Mouse (Mus musculus): Measurements from ENCODE around the gene Fam213a.

The Fam213a gene

DNA sequence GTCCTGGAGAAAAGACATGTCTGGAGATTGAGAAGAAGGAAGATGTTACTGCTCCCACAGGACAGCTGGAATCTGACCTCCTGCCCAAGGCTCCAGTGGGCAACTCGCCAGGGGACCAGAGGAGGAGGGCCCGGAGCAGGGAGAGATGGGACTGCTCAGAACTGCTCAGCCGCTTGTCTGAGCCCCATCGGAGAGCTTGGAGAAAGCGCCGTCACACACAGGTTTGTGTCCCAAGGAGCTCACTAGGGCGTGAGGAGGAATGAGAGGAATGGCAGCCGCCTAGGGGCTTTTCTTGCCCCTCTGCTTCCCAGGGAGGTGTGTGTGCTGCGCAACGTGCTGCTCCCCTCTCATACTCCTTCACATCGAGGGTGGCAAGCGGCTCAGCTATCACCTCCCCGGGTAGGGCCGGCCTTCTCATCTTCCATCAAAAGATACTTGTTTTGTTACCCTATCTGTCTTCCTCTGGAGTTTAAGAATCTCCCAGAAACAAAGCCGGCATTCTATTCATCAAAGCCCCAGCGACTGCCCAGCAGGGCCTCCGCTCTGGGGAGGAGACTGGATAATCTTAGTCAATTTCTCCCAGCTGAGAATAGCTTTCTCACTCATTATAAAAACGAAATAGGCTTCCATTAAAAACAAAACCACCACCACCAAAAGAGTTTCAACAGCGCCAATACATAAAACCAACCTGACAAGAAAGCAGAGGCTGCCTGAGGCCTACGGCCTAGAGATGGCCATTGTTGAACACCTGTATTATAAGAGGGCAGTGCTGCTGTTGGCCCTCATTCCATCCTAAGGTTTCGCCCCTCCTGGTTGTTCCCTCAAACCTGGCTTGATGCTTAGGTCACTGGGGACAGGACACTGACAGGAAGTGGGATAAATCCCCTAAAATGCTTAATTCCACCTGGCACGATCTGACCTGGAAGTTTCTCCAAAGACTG is 9.1 kb downstream of the Fam213a start:
- DNase-seq = peak; percentile 92 to 94

DNA sequence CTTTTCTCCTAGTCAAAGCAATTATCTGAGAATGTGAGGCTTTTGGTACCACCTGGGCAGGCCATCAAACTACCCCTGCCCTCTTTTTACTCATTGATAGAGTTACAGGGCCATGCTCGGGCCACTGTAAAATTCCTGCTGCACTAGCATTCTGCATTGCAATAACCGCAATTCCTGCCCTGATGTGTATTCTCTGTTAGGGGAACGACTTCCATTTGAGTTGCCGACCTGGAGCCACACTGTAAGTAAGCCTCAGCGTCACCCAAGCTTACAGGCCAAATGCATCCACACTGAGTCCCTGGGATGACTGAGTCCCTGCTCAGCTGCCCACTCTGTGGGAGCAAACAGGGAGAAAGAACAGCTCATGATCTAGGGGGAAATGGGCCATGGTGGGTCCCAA is 12.0 kb downstream of the Fam213a start:
- DNase-seq = no peak

DNA sequence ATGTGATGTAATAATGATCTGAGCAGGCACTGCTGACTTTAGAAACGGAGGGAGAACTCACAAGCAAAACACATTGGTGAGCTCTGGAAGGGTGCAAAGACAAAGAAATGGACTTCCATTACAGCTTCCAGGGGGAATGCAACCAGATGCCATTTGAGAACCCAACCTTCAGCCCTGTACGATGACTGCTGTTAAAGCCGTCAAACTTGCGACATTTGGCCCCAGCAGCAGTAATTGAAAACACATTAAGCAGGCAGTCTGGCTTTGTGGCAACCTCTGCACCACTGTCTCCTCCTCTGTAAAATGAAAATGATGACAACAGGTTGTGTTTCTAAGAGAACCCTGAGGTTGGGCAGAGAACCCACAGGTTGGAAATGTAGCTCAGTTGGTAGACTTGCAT is 12.8 kb downstream of the Fam213a start:
- DNase-seq = no peak

DNA sequence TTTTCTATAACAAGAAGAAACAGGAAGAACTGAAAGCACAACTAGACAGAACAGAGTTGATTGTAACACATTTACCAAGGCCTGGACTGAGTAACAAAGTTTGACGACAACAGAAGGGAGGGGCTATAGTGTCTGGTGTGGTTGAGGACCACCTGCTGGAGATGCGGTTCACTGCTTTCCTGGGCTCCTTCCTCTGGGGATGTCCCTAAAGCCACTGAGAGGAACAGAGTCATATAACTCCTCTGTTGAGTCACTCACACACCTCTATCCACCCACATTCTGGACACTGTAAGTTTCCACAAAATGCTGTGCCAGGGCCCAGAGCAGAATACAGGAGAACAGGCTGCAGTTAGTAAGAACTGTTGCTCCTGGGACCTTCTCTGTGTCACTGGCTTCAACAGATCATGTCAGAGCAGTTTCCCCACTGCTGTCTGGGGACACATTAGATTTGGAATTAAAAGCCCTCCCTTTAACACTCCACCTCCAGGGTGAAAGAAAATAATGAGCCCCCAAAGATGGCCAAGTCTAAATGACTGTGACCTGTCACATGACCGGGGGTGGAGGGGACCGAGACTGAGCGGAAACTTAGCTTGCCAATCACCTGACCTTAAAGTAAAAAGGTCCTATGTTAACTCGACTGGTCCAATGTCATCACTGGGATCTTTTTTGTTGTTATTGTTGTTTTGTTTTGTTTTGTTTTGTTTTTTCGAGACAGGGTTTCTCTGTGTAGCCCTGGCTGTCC is 13.5 kb downstream of the Fam213a start:
- DNase-seq = no peak

DNA sequence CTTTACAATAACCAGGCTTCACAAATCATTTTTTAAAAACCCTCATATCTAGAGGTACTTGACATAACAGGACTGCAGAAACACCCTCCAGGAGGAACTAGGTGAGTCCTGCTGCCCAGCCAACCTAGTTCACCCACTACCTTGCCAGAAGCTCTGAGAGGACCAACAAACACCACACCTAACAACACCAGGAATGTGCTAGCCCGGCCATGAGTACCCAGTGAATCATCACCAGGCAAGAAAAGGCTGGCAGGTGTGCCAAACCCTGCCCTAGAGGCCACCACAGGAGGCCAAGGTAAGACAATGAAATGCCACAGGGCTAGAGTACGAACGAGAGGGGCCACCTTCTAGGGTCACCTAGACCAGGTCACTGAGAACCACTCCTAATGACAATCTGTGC is 17.4 kb downstream of the Fam213a start:
- DNase-seq = no peak

DNA sequence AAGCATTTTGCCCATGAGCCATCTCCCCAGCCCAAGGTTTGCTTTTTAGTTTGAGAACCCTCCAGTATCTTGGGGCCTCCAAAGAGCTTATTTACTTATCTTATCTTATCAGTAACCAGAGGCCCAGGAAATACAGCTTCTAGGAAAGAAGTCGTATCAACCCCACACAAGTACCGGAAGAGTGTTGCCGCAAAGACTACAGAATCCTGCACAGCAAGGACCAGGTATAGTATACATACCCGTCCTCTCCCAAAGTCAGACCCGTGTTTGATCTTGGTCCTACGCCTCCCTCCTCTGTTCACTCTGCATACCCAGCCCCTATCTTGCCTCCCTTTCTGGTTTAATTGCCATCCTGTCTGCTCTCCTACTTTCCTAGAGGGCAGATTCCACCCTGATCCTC is 21.1 kb downstream of the Fam213a start:
- DNase-seq = no peak

DNA sequence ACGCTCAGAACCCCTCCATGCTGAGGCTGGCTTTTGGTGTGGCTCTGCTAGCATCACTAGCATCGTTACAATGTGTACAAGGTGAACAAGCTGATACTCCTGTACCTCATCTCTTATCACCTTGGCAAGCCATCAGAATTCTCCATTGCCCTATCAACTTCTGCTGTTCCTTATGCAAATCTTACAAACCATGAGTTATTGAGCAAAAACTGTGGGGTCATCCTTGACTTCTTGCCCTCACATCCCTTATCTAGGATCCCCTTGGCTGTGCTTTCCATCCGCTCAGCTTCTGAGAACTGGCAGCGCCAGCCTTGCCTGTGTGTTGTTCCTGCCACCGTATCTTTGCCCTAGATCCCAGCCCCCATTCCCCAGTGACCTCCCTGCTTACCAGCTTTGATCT is 24.8 kb downstream of the Fam213a start:
- DNase-seq = no peak

DNA sequence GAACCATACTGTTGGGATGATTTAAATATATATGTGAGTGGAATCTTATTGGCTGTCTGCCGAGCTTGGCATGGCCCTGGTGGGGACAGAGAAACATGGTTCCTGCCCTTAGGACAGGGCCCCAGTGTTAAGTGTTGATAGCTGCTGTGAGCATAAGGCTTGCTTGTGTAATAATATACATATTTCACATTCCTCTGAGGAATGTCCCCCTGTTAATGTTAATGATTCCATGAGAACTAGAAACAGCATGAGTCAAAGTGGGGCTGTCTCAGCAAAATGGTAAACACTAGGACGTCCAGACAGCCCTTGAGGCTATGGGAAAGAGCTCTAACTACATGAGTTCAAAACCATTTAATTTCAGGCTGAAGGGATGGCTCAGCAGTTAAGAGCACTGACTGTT is 26.4 kb downstream of the Fam213a start:
- no peak for DNase-seq

DNA sequence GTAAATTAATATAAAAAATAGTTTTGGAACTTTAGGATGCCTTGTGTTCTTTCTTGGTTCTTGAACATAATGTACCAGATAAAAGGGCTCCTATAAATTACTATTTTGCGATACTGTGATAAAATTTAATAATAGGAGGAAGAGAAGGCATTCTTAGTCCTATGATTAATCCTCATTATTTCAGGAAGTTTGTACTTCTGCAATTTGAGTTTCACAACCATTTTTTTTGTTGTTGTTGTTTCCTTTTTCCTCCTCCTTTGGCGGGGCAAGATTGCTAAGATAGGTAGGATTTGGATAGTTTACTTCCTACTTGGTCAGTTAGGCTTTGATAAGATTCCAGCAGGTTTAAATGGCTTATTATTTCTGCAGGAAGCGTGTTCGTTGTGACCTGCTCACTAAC is 28.0 kb downstream of the Fam213a start:
- DNase-seq = no peak

DNA sequence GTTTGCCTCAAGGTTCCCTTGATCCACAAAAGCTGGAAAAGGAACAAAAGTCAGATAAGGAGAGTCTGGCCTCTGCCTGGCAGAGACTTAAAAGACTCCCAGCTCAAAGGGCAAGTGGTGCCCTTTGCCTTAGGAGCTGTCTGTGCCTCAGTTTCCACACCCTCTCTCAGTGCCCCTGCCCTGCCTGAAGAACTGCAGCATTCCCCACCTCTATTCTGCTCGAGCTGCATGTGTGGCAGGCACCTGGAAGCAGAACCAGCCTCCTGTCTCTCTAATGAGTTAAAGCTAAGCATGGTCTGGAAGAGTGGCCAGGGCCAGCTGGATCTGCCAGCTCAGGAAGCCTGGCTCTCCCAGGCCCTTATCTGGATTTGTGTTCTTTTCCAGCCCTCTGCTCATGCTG is 33.9 kb downstream of the Fam213a start:
- no peak for DNase-seq

DNA sequence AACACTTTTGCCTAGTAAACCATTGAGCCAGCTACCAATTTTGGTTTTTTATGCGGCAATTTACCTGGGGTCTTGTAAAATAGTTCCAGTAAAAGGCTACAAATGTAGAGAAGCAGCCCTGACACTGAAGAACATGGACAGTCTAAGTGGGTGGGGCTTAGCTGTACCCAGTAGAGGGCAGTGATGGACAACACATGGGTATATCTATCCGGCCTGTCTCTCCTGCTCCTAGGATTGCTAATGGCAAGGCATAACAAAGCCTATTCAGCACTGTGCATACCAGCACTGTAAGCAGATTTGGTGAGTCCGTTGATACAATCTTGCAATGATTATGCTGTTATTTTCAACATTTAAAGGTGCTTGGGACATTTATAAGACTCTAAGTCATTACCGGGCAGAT is 34.6 kb downstream of the Fam213a start:
- DNase-seq = peak; percentile 72 to 76

DNA sequence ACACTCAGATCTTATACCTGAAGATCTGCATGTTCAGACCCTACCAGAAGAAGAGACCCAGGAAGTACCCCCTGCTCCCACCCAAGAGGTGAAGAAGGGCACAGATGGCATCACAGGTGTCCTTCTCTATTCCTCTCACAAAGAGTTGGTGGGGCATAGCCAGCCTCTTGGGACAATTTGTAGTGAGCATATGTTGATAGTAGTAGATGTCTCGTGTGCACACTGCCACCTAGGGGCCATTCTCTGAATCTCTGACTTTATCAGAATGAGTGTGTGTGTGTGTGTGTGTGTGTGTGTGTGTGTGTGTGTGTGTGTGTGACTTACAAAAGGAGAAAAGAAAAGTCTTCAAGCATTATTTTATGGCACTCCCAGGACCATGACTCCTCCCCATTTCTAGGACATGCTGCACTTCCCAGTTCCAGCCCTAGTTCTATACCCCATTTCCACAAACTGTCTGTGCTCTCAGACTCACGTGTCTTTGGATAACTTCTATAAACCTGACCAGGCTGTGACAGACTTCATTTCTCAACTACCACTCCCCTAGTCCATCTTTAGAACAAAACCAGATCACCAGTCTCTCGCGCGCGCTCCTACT is 38.4 kb downstream of the Fam213a start:
- peak; percentile 70 to 85 for DNase-seq

DNA sequence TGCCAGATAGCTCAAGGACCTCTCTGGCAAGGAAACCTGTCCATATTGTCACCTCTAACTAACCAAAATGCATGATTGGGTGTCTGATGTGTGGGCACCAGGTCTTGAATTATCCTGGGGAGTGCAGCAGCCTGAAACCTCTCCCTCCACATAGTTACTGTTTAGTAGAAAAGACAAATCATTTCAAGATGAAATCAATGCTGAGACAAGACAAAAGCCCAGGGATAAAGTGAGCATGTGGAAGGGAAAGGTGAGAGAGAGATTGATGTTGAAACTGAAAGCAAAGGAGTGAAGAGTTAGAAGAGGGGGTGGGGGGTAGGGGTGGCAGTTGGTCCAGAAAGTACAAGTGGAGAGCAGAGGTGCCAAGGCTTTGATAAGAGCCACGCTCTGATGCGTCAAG is 45.5 kb downstream of the Fam213a start:
- DNase-seq = no peak

DNA sequence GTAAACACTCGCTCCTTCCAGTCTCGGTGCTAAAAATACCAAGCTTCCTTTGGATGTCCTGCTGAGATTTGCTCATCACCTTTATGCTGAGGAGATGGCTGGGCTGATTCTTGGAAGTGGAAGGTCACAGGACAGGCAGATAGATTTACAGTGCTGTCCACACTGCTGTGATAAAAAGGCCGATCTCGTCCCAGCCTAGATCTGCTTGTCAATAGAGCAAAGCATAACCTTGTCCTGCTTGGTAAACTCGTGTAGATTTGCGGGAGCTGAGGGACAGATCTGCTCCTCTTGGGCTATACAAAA is 46.0 kb downstream of the Fam213a start:
- DNase-seq = no peak

DNA sequence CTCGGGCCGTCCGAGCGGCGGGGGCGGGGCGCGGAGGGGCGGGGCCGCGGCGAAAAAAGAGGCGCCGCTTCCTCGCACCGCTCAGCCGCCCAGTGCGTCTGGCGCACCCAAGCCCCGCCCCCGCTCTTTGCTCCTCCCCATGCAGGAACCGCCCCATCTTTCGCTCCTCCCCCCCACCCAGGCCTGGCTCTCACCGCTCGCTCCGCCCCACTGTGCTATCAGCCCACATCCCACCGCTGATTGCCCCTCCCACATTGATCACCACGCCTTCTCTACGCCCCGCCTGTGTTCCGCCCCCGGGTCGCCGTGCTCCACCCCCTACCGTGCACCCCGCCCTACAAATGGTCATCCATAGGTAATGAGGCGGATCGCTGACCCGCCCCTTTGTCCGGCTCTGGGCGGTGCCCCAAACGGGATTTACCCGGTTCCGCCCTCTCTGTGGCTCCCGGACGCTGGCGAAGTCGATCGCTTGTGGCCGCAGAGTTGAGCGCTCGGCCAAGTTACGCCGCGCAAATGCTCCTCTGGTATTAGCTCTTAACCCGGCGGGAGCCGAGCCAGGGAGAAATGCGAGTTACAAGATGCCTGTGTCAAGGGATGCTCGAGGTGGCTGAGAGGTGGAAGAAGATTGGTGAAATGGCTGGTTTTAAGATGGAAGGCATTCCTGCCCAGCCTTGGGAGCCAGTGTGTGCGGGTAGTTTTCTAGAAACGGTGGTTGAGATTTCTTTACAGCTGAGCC is 46.6 kb downstream of the Fam213a start:
- peak; percentile 99 for DNase-seq

DNA sequence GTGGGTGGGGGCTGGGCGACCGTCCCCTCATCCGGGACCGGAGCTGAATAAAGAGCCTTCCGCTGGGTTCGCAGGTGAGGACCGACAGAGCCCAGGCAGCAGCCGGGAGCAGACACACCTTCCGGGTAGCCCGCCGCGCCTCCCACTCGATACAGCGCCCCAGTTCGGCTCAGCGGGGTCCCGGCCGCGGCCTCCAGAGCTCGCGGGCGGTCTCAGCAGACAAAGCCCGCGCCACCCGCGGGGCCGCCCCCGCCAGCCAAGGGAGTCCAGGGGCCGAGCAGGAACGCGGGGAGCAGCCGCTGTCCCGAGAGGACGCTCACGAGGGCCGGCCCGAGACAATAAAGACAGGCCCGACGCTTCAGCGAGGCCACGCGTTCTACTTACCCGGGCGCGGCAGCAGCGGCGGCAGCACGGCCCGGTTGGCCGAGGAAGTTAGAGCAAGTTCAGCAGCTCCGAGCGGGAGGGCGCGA is 47.2 kb downstream of the Fam213a start, which contains the start of gene Tspan14:
Gene Tspan14 (minus strand): TSS at position 416 of the 470 bp plus-strand sequence.
- DNase-seq = no peak

DNA sequence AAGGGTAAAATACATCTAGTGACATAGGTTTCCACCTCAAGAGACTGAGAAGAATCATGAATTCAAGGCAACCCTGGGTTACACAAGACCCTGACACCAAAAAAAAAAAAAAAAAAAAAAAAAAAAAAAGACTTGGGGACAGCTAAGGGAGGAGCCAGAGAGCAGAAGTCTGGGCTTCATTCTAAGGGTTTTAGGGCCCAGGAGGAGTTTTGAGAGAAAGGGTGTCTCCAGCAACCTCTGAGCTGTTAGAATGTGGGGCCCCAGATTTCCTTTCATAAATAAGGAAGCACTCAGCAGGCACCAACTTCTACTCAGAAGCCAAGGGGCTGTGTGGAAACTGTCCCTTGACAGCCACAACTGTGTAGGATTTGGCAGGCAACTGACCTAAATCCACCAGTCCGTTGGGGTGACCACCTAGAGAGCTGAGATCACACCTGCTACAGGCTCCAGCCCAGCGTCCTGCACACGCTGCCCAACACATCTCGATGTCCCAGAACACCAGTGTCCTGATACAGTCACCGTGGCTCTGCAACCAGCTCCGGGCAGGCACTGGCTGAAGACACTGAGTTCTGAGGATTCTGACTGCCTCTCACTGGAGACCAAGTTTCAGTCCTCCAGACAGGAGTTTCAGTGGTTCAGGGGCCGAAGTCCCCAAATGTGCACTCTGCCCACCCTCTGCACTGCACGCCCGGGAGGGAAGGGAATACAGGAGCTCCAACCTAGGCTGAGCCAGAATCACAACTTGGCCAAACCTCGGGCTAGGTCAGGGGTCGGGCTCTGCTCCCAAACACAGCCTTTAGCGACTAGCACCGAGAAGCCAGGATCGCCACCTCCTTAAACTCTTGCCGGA is 47.9 kb downstream of the Fam213a start:
- peak; percentile 67 to 87 for DNase-seq

DNA sequence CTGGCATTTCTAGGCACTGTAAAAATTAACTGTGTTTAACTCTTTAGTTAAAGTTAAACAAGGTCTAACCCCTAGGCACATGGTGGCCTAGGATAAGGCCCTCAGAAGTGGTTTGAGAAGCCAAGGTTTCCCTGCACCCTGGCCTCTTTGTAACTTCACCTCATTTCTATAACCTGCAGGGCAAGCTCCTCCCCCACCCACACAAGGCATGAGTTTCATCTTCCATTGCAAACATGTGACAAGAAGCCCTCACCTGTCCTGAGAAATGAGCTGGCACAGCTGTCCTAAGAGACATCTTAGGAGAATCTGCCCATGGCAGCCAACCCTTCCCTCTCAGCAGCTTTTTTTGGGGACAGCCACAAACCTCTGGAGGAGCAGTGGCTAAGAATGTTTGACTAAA is 48.7 kb downstream of the Fam213a start:
- peak; percentile 54 to 71 for DNase-seq

DNA sequence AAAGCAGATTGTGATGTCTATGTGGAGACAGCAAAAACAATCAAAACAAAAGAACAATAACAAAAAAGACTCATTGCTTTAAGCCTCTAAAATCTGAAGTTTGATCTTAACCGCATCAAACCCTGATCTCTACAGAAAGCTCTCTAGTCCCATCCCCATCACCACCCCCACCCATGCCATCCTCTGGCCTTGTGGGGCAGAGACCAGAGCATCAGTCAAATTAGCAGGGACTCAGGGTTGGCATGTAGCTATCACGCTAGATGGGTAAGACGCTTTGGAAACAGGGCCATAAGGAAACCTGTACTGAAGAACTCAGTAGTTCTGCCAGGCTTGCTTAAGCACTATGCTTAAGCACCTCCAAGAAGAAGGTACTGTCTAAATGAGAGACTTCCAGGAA is 49.4 kb downstream of the Fam213a start:
- no peak for DNase-seq

DNA sequence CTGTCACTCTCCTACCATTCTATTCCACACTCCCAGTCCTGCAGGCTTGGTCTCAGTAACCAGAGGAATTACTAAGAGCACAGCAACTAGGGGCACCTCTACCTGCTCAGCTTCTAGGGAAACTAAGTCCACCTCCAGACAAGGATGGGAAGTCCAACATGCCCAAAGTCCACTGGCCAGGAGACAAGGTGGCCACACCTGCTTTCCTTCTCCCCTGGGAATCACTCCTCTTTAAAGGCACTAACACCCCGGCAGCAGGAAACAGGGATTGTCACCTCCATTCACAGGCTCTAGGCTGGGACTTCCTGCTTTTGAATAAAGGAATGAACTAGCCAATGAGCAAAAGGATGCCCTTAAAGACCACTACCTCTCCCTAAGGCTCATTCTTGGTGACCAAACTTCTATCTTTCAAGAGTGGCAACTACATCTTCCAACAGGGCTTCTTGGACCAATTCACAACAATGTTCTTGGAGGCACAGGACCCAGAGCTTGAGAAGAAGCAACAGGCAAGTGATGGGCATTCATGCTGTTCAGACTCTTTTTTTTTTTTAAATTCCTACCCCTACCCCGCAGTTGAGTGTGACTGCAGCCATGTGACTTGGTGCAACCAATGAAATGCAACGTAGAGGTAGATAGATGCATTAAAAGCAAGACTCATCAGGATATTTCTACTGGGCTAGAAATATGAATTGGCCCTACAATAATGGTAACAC is 49.9 kb downstream of the Fam213a start:
- DNase-seq = no peak
